Mouse (Mus musculus) liver, embryonic 14.5 days (tissue): ENCODE measurements around the gene Plac8. TPM values are rescaled to one million over a fixed set of nuclear protein-coding genes. Genes with fewer than 3 reads are reported as not detected.

ENCODE experiments used
- ATAC-seq: fragments of 200-750 bp; cut with Nextera tagmentation; 2 replicates; pipeline ENCODE4 v1.8.0; 2017; ENCODE audit warnings: moderate number of reproducible peaks, mild to moderate bottlenecking, moderate library complexity; ENCODE audit not compliant: insufficient read depth
- DNase-seq, 3 experiments: peaks; one replicate each; pipeline ENCODE4 v3.0.0-alpha.2; 2012 to 2013; ENCODE audit warnings: low read depth in 3 of 3, low spot score in 3 of 3
- H3K27ac ChIP-seq: fragments of 300-500 bp; sonication (generic); 2 replicates; pipeline ENCODE4 v1.5.1; 2014; ENCODE audit warnings: moderate library complexity, mild to moderate bottlenecking, control low read depth, inconsistent platforms
- H3K27me3 ChIP-seq: fragments of 300-500 bp; sonication (generic); 2 replicates; pipeline ENCODE4 v1.6.1; 2014; ENCODE audit warnings: mild to moderate bottlenecking, low read length, moderate library complexity; ENCODE audit not compliant: control insufficient read depth, insufficient read depth
- H3K36me3 ChIP-seq: fragments of 300-500 bp; sonication (generic); replicated peaks from 2 replicates; pipeline ENCODE4 v1.6.1; 2014; ENCODE audit warnings: low read depth; ENCODE audit not compliant: control insufficient read depth, insufficient read depth
- H3K4me1 ChIP-seq, 2 experiments: fragments of 200-500 bp in 1 of 2; fragments of 300-500 bp in 1 of 2; sonication (generic) in 1 of 2; replicated peaks; 2 replicates each; pipeline ENCODE4 v1.6.1; 2012 to 2014; ENCODE audit warnings: antibody characterized with exemption in 1 of 2, inconsistent platforms in 1 of 2, low read length in 1 of 2; ENCODE audit not compliant: control insufficient read depth in 2 of 2, insufficient read depth in 2 of 2
- H3K4me2 ChIP-seq: fragments of 300-500 bp; sonication (generic); 2 replicates; pipeline ENCODE4 v1.6.1; 2014; ENCODE audit warnings: low read depth, mild to moderate bottlenecking, control low read depth, moderate library complexity
- H3K4me3 ChIP-seq, 2 experiments: fragments of 200-500 bp in 1 of 2; fragments of 300-500 bp in 1 of 2; sonication (generic) in 1 of 2; 2 replicates each; pipeline ENCODE4 v1.5.1; 2012 to 2014; ENCODE audit warnings: low read depth in 2 of 2, low read length in 2 of 2, mild to moderate bottlenecking in 2 of 2, control low read depth in 1 of 2, inconsistent platforms in 1 of 2, moderate library complexity in 1 of 2; ENCODE audit not compliant: insufficient read depth in 1 of 2
- H3K9ac ChIP-seq: fragments of 300-500 bp; sonication (generic); replicated peaks from 2 replicates; pipeline ENCODE4 v1.6.1; 2014; ENCODE audit warnings: mild to moderate bottlenecking, control low read depth, moderate library complexity
- H3K9me3 ChIP-seq: fragments of 300-500 bp; sonication (generic); 2 replicates; pipeline ENCODE4 v1.6.1; 2016; ENCODE audit warnings: low read length, mixed read lengths; ENCODE audit not compliant: control insufficient read depth
- CTCF ChIP-seq: IDR thresholded peaks from 2 replicates; pipeline ENCODE4 v1.5.1; 2016; ENCODE audit warnings: antibody characterized with exemption, low read depth, control low read depth
- EP300 ChIP-seq: IDR thresholded peaks from 2 replicates; pipeline ENCODE4 v1.6.1; 2016; ENCODE audit warnings: antibody characterized with exemption, low read depth
- WGBS: fragments of 180-500 bp; shearing (Covaris S2); extraction: QIAGEN DNeasy Blood & Tissue Kit; methylation state at CpG from one replicate; pipeline ENCODE4 v1.1.7; 2014; ENCODE audit not compliant: insufficient replicate concordance; 5-methylcytosine and 5-hydroxymethylcytosine counted together
- polyA plus RNA-seq, 2 experiments: library from polyadenylated mRNA; depleted of rRNA in 1 of 2; stranded (reverse) in 1 of 2; unstranded in 1 of 2; fragments of >200 nt; fragmentation: Nextera tagmentation in 1 of 2; extraction: Ambion mirVana in 1 of 2; gene quantifications; 2 replicates each; pipeline versions ENCODE4 v1.2.1 to v1.2.3; 2012 to 2014

Plac8 gene
- polyA plus RNA-seq, 2 experiments, result 64.3 to 91.1 TPM

DNA sequence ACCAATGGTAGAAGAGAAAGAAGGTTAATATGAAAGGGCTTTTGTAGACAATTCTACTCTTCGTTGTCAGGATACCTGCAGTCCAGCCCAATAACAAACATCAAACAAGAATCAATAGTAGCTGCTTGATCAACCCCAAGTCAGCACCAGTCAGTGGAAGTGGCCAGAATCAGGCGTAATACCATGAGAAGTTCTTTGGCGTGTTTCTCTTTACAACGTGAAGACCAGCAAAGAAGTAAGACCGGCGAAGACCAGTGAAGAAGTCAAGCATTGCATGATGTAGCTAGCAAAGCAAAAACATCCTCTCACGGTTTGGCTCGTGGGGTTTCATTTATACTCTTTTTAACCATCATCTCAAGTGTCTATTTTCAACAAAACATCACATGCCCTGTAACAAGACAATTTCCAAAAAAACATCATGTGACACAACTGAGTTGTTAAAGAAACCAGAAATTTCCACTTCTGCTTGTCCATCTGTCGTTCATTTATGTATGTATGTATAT is 27.0 kb upstream of the Plac8 start:
- TF ChIP-seq CTCF, result no peak
- no peak for TF ChIP-seq EP300
- Histone ChIP-seq H3K9ac (no peak overlapping the region), H3K27me3 (no peaks in the 10 kb centered on the region), H3K9me3 (no peaks in the 10 kb centered on the region), H3K4me2 (no peak overlapping the region), H3K4me1 (peaks cover 0 to 9% of the 10 kb centered on the region in 2 experiments; a peak in 1 of 4 replicates), H3K4me3 (no peak overlapping the region), H3K27ac (no peak overlapping the region), H3K36me3 (no peaks in the 10 kb centered on the region)
- ATAC-seq, result no peak
- DNase-seq, result no peak
- WGBS, result 76% methylated on average over 9 of the region's 9 CpGs

DNA sequence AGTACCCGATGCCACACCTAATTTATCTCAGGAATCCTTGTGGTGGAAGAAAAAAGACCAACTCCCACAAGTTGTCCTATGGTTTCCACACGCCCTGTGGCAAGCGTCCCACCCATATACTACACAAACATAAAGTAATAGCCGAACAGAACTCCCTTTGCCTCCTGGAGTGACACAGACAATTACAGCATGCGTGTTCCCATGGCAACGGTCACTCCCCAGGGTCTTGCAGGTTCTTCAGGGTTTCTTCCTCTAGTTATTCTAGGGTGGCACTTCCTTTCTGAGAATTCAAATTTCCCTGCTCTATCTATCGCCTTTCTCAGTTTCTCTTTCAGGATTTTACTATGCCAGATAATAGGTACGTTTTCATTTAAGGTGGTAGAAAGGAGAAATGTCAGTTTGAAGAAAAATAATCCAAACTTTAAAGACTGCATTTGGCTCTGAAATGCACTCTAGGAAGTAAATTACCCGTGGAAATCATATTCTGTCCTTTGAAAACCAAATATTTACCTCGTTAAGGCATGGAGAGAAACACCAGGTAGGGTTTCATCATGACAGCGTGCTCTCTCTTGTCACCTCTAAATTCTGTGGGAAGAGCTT is 25.9 kb upstream of the Plac8 start:
- 37% methylated on average over 11 of the region's 11 CpGs for WGBS
- TF ChIP-seq CTCF (no peak), EP300 (no peak)
- H3K36me3 ChIP-seq, result no peaks in the 10 kb centered on the region
- no peak overlapping the region for H3K4me3 ChIP-seq
- H3K27me3 ChIP-seq, result no peaks in the 10 kb centered on the region
- H3K9me3 ChIP-seq, result no peaks in the 10 kb centered on the region
- H3K27ac ChIP-seq, result no peak overlapping the region
- no peak overlapping the region for H3K4me2 ChIP-seq
- H3K4me1 ChIP-seq, result peaks cover 0 to 9% of the 10 kb centered on the region in 2 experiments; a peak in 1 of 4 replicates
- no peak for ATAC-seq
- H3K9ac ChIP-seq, result no peak overlapping the region
- DNase-seq, result no peak

GRCm38 (mm10) chr5:100595999-100596398 is 24.0 kb upstream of the Plac8 start:
- Histone ChIP-seq H3K4me3 (no peak overlapping the region), H3K27ac (no peak overlapping the region), H3K27me3 (no peaks in the 10 kb centered on the region), H3K4me1 (peaks cover 0 to 9% of the 10 kb centered on the region in 2 experiments; a peak in 1 of 4 replicates), H3K9ac (no peak overlapping the region), H3K36me3 (no peaks in the 10 kb centered on the region), H3K9me3 (no peaks in the 10 kb centered on the region), H3K4me2 (no peak overlapping the region)
- ATAC-seq, result no peak
- DNase-seq, result no peak
- WGBS, result 77% methylated on average over 6 of the region's 6 CpGs
- TF ChIP-seq CTCF (no peak), EP300 (no peak)

GRCm38 (mm10) chr5:100594803-100595467 is 22.9 kb upstream of the Plac8 start:
- Histone ChIP-seq H3K27me3 (no peaks in the 10 kb centered on the region), H3K9me3 (no peaks in the 10 kb centered on the region), H3K36me3 (no peaks in the 10 kb centered on the region), H3K4me3 (no peak overlapping the region), H3K27ac (no peak overlapping the region), H3K4me1 (peaks cover 0 to 4% of the 10 kb centered on the region in 2 experiments; a peak in 1 of 4 replicates), H3K9ac (no peak overlapping the region), H3K4me2 (no peak overlapping the region)
- WGBS, result 77% methylated on average over 13 of the region's 13 CpGs
- DNase-seq (no peak), ATAC-seq (no peak)
- no peak for TF ChIP-seq EP300
- no peak for TF ChIP-seq CTCF

- ATAC-seq, result no peak
- H3K4me1 ChIP-seq, result no peaks in the 10 kb centered on the region
- TF ChIP-seq CTCF (no peak), EP300 (no peak)
These were observed 18.5 kb upstream of the Plac8 start for GRCm38 (mm10) chr5:100590505-100590904.

More at GRCm38 (mm10) chr5:100590505-100590904, 18.5 kb upstream of the Plac8 start:
- Histone ChIP-seq H3K27me3 (no peaks in the 10 kb centered on the region), H3K27ac (no peak overlapping the region), H3K9me3 (no peaks in the 10 kb centered on the region), H3K9ac (no peak overlapping the region), H3K36me3 (no peaks in the 10 kb centered on the region), H3K4me2 (no peak overlapping the region), H3K4me3 (no peak overlapping the region)
- 51% methylated on average over 5 of the region's 5 CpGs for WGBS
- no peak for DNase-seq
